Mouse (Mus musculus) liver, embryonic 16.5 days (tissue): ENCODE data around the gene Blvra. TPM values are rescaled to one million over a fixed set of nuclear protein-coding genes. Genes with fewer than 3 reads are reported as not detected.

ENCODE experiments used
- ATAC-seq: fragments of 200-750 bp; cut with Nextera tagmentation; 2 replicates; pipeline ENCODE4 v1.8.0; 2017; ENCODE audit warnings: low read depth, mild to moderate bottlenecking, moderate number of reproducible peaks, moderate library complexity
- H3K27ac ChIP-seq: fragments of 300-500 bp; sonication (generic); 2 replicates; pipeline ENCODE4 v1.5.1; 2014; ENCODE audit warnings: mild to moderate bottlenecking, low read length
- H3K27me3 ChIP-seq: fragments of 300-500 bp; sonication (generic); 2 replicates; pipeline ENCODE4 v1.6.1; 2014; ENCODE audit warnings: low read depth, low read length, mixed read lengths; ENCODE audit not compliant: control insufficient read depth, insufficient read depth
- H3K36me3 ChIP-seq: fragments of 300-500 bp; sonication (generic); 2 replicates; pipeline ENCODE4 v1.6.1; 2014; ENCODE audit warnings: mild to moderate bottlenecking; ENCODE audit not compliant: control insufficient read depth, insufficient read depth
- H3K4me1 ChIP-seq: fragments of 300-500 bp; sonication (generic); 2 replicates; pipeline ENCODE4 v1.6.1; 2014; ENCODE audit warnings: low read depth, low read length, mixed read lengths; ENCODE audit not compliant: control insufficient read depth
- H3K4me2 ChIP-seq: fragments of 300-500 bp; sonication (generic); 2 replicates; pipeline ENCODE4 v1.6.1; 2014; ENCODE audit warnings: low read depth, low read length, mixed read lengths
- H3K4me3 ChIP-seq: fragments of 300-500 bp; sonication (generic); 2 replicates; pipeline ENCODE4 v1.5.1; 2014; ENCODE audit warnings: low read depth, mild to moderate bottlenecking, low read length
- H3K9ac ChIP-seq: fragments of 300-500 bp; sonication (generic); 2 replicates; pipeline ENCODE4 v1.6.1; 2014; ENCODE audit warnings: low read depth, low read length
- H3K9me3 ChIP-seq: fragments of 300-500 bp; sonication (generic); replicated peaks from 2 replicates; pipeline ENCODE4 v1.6.1; 2016; ENCODE audit warnings: low read length; ENCODE audit not compliant: control insufficient read depth
- WGBS: fragments of 180-500 bp; shearing (Covaris S2); extraction: QIAGEN DNeasy Blood & Tissue Kit; methylation state at CpG from one replicate; pipeline ENCODE4 v1.1.7; 2014; ENCODE audit not compliant: insufficient replicate concordance; 5-methylcytosine and 5-hydroxymethylcytosine counted together
- polyA plus RNA-seq: library from polyadenylated mRNA; unstranded; fragments of >200 nt; fragmentation: Nextera tagmentation; extraction: Ambion mirVana; gene quantifications from 2 replicates; pipeline ENCODE4 v1.2.1, GENCODE M21; 2015

Gene Blvra
- 47.0 and 49.3 TPM in 2 replicates for polyA plus RNA-seq

- H3K9ac ChIP-seq: peak within 1 kb of the TSS; percentile 86
- peak; percentile 99 for ATAC-seq
- H3K4me2 ChIP-seq: peak within 1 kb of the TSS; percentile 83
- under 1% methylated on average over 27 of the region's 32 CpGs for WGBS
- peak within 1 kb of the TSS; percentile 57 for H3K27ac ChIP-seq
- no peaks in the 10 kb centered on the region for H3K36me3 ChIP-seq
- H3K4me3 ChIP-seq: peak within 1 kb of the TSS; percentile 84
- no peaks in the 10 kb centered on the region for H3K9me3 ChIP-seq
- H3K27me3 ChIP-seq: no peaks in the 10 kb centered on the region
- H3K4me1 ChIP-seq: peaks cover 11% of the 10 kb centered on the region
Observed at GRCm38 (mm10) chr2:127070435-127070841, at the start of gene Blvra. Gene Blvra (plus strand): TSS chr2:127070665.

GRCm38 (mm10) chr2:127035006-127035605, 35.4 kb upstream of the Blvra start:
- H3K9ac ChIP-seq: no peak overlapping the region
- 86% methylated on average over 9 of the region's 9 CpGs for WGBS
- no peaks in the 10 kb centered on the region for H3K9me3 ChIP-seq
- H3K4me1 ChIP-seq: no peaks in the 10 kb centered on the region
- no peak overlapping the region for H3K4me3 ChIP-seq
- H3K27me3 ChIP-seq: no peaks in the 10 kb centered on the region
- H3K36me3 ChIP-seq: peaks cover 9% of the 10 kb centered on the region; the same call in 1 of the 2 replicates
- no peak overlapping the region for H3K27ac ChIP-seq
- ATAC-seq: no peak
- no peak overlapping the region for H3K4me2 ChIP-seq

- Histone ChIP-seq H3K4me1 (no peaks in the 10 kb centered on the region), H3K36me3 (peaks cover 4% of the 10 kb centered on the region; the same call in 1 of the 2 replicates), H3K4me3 (no peak overlapping the region), H3K4me2 (no peak overlapping the region), H3K9ac (no peak overlapping the region), H3K27ac (no peak overlapping the region), H3K9me3 (no peaks in the 10 kb centered on the region), H3K27me3 (no peaks in the 10 kb centered on the region)
- WGBS: 76% methylated on average over 4 of the region's 4 CpGs
- no peak for ATAC-seq
Observed at GRCm38 (mm10) chr2:127037299-127037698, 33.2 kb upstream of the Blvra start.

GRCm38 (mm10) chr2:127061471-127061870, 9.0 kb upstream of the Blvra start:
- no peaks in the 10 kb centered on the region for H3K4me1 ChIP-seq
- no peaks in the 10 kb centered on the region for H3K9me3 ChIP-seq
- H3K36me3 ChIP-seq: peaks cover 5% of the 10 kb centered on the region
- H3K9ac ChIP-seq: no peak overlapping the region
- no peak overlapping the region for H3K4me2 ChIP-seq
- WGBS: 83% methylated on average over 9 of the region's 9 CpGs
- no peaks in the 10 kb centered on the region for H3K27me3 ChIP-seq
- no peak overlapping the region for H3K27ac ChIP-seq
- ATAC-seq: no peak
- no peak overlapping the region for H3K4me3 ChIP-seq

GRCm38 (mm10) chr2:127068806-127069205, 1.7 kb upstream of the Blvra start:
- no peak overlapping the region for H3K4me2 ChIP-seq
- no peak overlapping the region for H3K9ac ChIP-seq
- 63% methylated on average over 7 of the region's 7 CpGs for WGBS
- no peak for ATAC-seq
- no peak overlapping the region for H3K4me3 ChIP-seq
- H3K36me3 ChIP-seq: no peaks in the 10 kb centered on the region
- no peaks in the 10 kb centered on the region for H3K9me3 ChIP-seq
- no peak overlapping the region for H3K27ac ChIP-seq
- no peaks in the 10 kb centered on the region for H3K27me3 ChIP-seq
- peaks cover 11% of the 10 kb centered on the region for H3K4me1 ChIP-seq

GRCm38 (mm10) chr2:127069781-127070434, 557 bp upstream of the Blvra start:
- Histone ChIP-seq H3K27me3 (no peaks in the 10 kb centered on the region), H3K9me3 (no peaks in the 10 kb centered on the region), H3K9ac (peak overlapping the region; percentile 86), H3K4me2 (peak overlapping the region; percentile 83), H3K4me1 (peaks cover 11% of the 10 kb centered on the region), H3K27ac (peak overlapping the region; percentile 1; the same call in 1 of the 2 replicates), H3K4me3 (peak overlapping the region; percentile 84), H3K36me3 (no peaks in the 10 kb centered on the region)
- no peak for ATAC-seq
- WGBS: 19% methylated on average over 11 of the region's 11 CpGs

GRCm38 (mm10) chr2:127070879-127071278, 414 bp downstream of the Blvra start:
- H3K4me2 ChIP-seq: peak overlapping the region; percentile 83
- WGBS: 4% methylated on average over 9 of the region's 9 CpGs
- peak overlapping the region; percentile 86 for H3K9ac ChIP-seq
- H3K27ac ChIP-seq: peak overlapping the region; percentile 57
- H3K36me3 ChIP-seq: no peaks in the 10 kb centered on the region
- H3K4me3 ChIP-seq: peak overlapping the region; percentile 84
- no peaks in the 10 kb centered on the region for H3K27me3 ChIP-seq
- ATAC-seq: peak; percentile 3; the same call in 1 of the 2 replicates
- H3K4me1 ChIP-seq: peaks cover 11% of the 10 kb centered on the region
- no peaks in the 10 kb centered on the region for H3K9me3 ChIP-seq

- Histone ChIP-seq H3K9ac (no peak overlapping the region), H3K4me2 (no peak overlapping the region), H3K27ac (no peak overlapping the region), H3K9me3 (no peaks in the 10 kb centered on the region), H3K4me3 (no peak overlapping the region), H3K27me3 (no peaks in the 10 kb centered on the region), H3K36me3 (no peaks in the 10 kb centered on the region), H3K4me1 (peaks cover 11% of the 10 kb centered on the region)
- no peak for ATAC-seq
- 89% methylated on average over 2 of the region's 2 CpGs for WGBS
Observed at GRCm38 (mm10) chr2:127074116-127074515, 3.7 kb downstream of the Blvra start.

GRCm38 (mm10) chr2:127077611-127078010, 7.1 kb downstream of the Blvra start:
- no peak overlapping the region for H3K9ac ChIP-seq
- peaks cover 18% of the 10 kb centered on the region for H3K4me1 ChIP-seq
- ATAC-seq: no peak
- no peaks in the 10 kb centered on the region for H3K27me3 ChIP-seq
- H3K36me3 ChIP-seq: no peaks in the 10 kb centered on the region
- no peak overlapping the region for H3K4me3 ChIP-seq
- no peaks in the 10 kb centered on the region for H3K9me3 ChIP-seq
- no peak overlapping the region for H3K27ac ChIP-seq
- H3K4me2 ChIP-seq: no peak overlapping the region
- WGBS: 71% methylated on average over 9 of the region's 9 CpGs
